Mouse (Mus musculus): ENCODE data around the gene Cfap65. TPM values are rescaled to one million over a fixed set of nuclear protein-coding genes. Genes with fewer than 3 reads are reported as not detected.

The Cfap65 gene
- total and polyA plus RNA-seq, 3 experiments: 0.04 TPM; not detected in 2

DNA sequence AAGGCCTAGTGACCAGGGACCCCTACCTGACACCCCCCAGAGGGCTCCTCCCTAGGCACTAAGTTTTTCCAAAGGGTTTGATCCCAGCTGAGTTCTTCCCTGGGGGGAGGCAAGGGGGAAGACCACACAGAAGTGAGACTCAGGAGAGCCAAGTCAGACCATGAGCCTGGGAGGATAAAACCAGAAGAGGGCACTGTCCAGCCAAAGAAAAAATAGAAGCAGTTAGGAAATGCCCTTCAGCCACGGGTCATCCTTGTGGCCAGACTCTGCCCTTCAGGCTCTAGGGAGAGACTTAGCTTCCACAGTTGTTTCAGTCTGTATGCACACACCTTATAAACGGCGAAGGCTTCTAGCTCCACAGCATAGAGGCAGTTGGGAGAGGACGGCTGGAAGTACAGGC, 10.9 kb downstream of the Cfap65 start:
- Histone ChIP-seq H3K4me1 (ENCODE audit: control insufficient read depth in 1 of 2, insufficient read depth in 2 of 2) (peaks cover 0 to 2% of the 10 kb centered on the region in 2 experiments; a peak in 1 of 4 replicates), H3K4me3 (replicated peaks in 1 of 3; ENCODE audit: low read depth in 2 of 3, low read length in 2 of 3, poor library complexity in 1 of 3) (no peak overlapping the region), H3K4me2 (ENCODE audit: insufficient read depth, low read depth, poor library complexity, severe bottlenecking) (no peak overlapping the region), H3K36me3 (replicated peaks in 1 of 2; ENCODE audit: control insufficient read depth in 1 of 2, insufficient read depth in 1 of 2, low read length in 1 of 2) (no peaks in the 10 kb centered on the region), H3K9me3 (replicated peaks; ENCODE audit: low read length) (no peaks in the 10 kb centered on the region), H3K79me2 (replicated peaks; ENCODE audit: control insufficient read depth, extremely low read depth, insufficient read depth, poor library complexity, severe bottlenecking) (no peaks in the 10 kb centered on the region), H3K27me3 (replicated peaks) (peaks cover 83% of the 10 kb centered on the region), H3K9ac (ENCODE audit: insufficient read depth, low read depth) (no peak overlapping the region), H3K27ac (ENCODE audit: insufficient read depth, low read depth) (no peak overlapping the region)
- no peak for DNase-seq (ENCODE audit: extremely low read depth)
- no peak for TF ChIP-seq TBP (conservative IDR thresholded peaks at IDR 0.05; ENCODE audit: low read depth, low read length)
- TF ChIP-seq KAT2A (IDR thresholded peaks at IDR 0.05; ENCODE audit: insufficient replicate concordance, low read length): no peak
- peak; percentile 9 for TF ChIP-seq RAD21 (IDR thresholded peaks at IDR 0.05; ENCODE audit: low read depth, low read length)
- TF ChIP-seq CTCF (conservative IDR thresholded peaks at IDR 0.05 in 1 of 2, IDR thresholded peaks at IDR 0.05 in 1 of 2; ENCODE audit: low read depth in 2 of 2, low read length in 2 of 2): peak in 1 of 2 experiments; percentile 37; a peak in 2 of 4 replicates
- in situ Hi-C loops (cut with MboI; ENCODE audit: low pct_ligation_motif_present, low pct_unique_long_range_greater_than_20kb, low sequenced_read_pairs) (no loop called here), dilution Hi-C loops (cut with MboI; ENCODE audit: extremely low pct_ligation_motif_present, extremely low pct_unique_long_range_greater_than_20kb, low sequenced_read_pairs) (no loop called here)

DNA sequence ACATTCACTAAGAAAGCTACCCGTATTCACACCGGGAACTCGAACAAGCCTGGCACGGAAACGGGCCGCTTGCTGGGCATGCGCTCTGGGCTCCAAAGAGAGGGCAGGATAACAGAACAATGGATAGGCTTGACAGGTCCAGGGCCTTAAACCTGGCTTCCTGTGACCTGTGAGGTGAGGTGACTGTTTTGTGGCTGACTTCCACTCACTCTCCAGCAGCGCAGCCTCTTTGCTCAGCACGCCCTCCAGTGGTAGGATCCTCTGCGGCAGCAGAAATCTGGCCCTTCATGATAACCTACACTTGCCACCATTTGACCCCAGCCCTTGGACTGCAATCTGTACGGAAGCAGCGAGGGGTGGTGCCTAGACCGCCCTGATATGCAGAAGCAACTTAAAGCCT, 19.7 kb downstream of the Cfap65 start:
- Histone ChIP-seq H3K4me3 (replicated peaks in 1 of 3; ENCODE audit: low read depth in 2 of 3, low read length in 2 of 3, poor library complexity in 1 of 3) (no peak overlapping the region), H3K36me3 (replicated peaks in 1 of 2; ENCODE audit: control insufficient read depth in 1 of 2, insufficient read depth in 1 of 2, low read length in 1 of 2) (no peaks in the 10 kb centered on the region), H3K4me2 (ENCODE audit: insufficient read depth, low read depth, poor library complexity, severe bottlenecking) (no peak overlapping the region), H3K27me3 (replicated peaks) (peaks cover 64% of the 10 kb centered on the region), H3K9ac (ENCODE audit: insufficient read depth, low read depth) (no peak overlapping the region), H3K79me2 (replicated peaks; ENCODE audit: control insufficient read depth, extremely low read depth, insufficient read depth, poor library complexity, severe bottlenecking) (no peaks in the 10 kb centered on the region), H3K27ac (ENCODE audit: insufficient read depth, low read depth) (no peak overlapping the region), H3K9me3 (replicated peaks; ENCODE audit: low read length) (peaks cover 12% of the 10 kb centered on the region), H3K4me1 (ENCODE audit: control insufficient read depth in 1 of 2, insufficient read depth in 2 of 2) (0 out of 4 replicates have a peak, but pooled peaks cover 0 to 2% of the 10 kb centered on the region in 2 experiments)
- dilution Hi-C loops (cut with MboI; ENCODE audit: extremely low pct_ligation_motif_present, extremely low pct_unique_long_range_greater_than_20kb, low sequenced_read_pairs) (no loop called here), in situ Hi-C loops (cut with MboI; ENCODE audit: low pct_ligation_motif_present, low pct_unique_long_range_greater_than_20kb, low sequenced_read_pairs) (no loop called here)
- peak; percentile 77 for TF ChIP-seq NRF1 (IDR thresholded peaks at IDR 0.05; ENCODE audit: low read depth, low read length)
- TF ChIP-seq CTCF (conservative IDR thresholded peaks at IDR 0.05 in 1 of 2, IDR thresholded peaks at IDR 0.05 in 1 of 2; ENCODE audit: low read depth in 2 of 2, low read length in 2 of 2): peak; percentile 30 to 78; a peak in 3 of 4 replicates
- no peak for TF ChIP-seq ZC3H11A (IDR thresholded peaks at IDR 0.05; ENCODE audit: low read depth, low read length)
- TF ChIP-seq SMC3 (IDR thresholded peaks at IDR 0.05; ENCODE audit: low read depth, low read length): peak; percentile 80
- TF ChIP-seq TBP (conservative IDR thresholded peaks at IDR 0.05; ENCODE audit: low read depth, low read length): no peak
- peak; percentile 63 for TF ChIP-seq RAD21 (IDR thresholded peaks at IDR 0.05; ENCODE audit: low read depth, low read length)
- no peak for DNase-seq (ENCODE audit: extremely low read depth)

DNA sequence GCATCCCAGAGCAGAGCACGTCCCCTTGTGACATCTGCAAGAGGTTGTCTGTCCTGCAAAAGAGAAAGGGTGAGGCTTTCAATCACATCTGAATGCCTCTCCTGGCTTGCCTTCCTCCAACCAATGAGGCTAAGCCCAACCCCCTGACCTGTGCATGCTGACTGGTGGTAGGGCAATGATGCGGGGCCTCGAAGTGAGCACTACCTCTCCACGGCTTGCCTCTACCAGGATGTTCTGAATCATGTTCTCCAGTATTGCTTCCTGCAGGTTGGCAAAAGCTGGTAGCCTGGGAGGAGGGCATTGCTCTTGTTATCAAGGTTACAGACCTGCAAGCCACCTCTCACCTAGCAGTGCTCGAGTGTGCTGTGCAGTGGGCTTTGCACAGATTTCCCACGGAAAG, 33.2 kb downstream of the Cfap65 start:
- dilution Hi-C loops (cut with MboI; ENCODE audit: extremely low pct_ligation_motif_present, extremely low pct_unique_long_range_greater_than_20kb, low sequenced_read_pairs) (no loop called here), in situ Hi-C loops (cut with MboI; ENCODE audit: low pct_ligation_motif_present, low pct_unique_long_range_greater_than_20kb, low sequenced_read_pairs) (no loop called here)
- H3K9me3 ChIP-seq (replicated peaks; ENCODE audit: low read length): no peaks in the 10 kb centered on the region
- no peaks in the 10 kb centered on the region for H3K36me3 ChIP-seq (replicated peaks in 1 of 2; ENCODE audit: control insufficient read depth in 1 of 2, insufficient read depth in 1 of 2, low read length in 1 of 2)
- peaks cover 73% of the 10 kb centered on the region for H3K27me3 ChIP-seq (replicated peaks)
- TF ChIP-seq MYC (IDR thresholded peaks at IDR 0.05; ENCODE audit: low read depth, low read length) (no peak), BHLHE40 (IDR thresholded peaks at IDR 0.05; ENCODE audit: low read depth, low read length) (no peak), CHD2 (IDR thresholded peaks at IDR 0.05; ENCODE audit: low read length) (no peak), E2F4 (IDR thresholded peaks at IDR 0.05; ENCODE audit: insufficient replicate concordance, low read depth, low read length) (no peak), UBTF (IDR thresholded peaks at IDR 0.05; ENCODE audit: low read depth, low read length) (no peak), USF1 (IDR thresholded peaks at IDR 0.05; ENCODE audit: low read depth, low read length) (no peak), MEF2A (IDR thresholded peaks at IDR 0.05; ENCODE audit: borderline replicate concordance, low read depth, low read length) (no peak)
- no peak overlapping the region for H3K27ac ChIP-seq (ENCODE audit: insufficient read depth, low read depth)
- no peak overlapping the region for H3K9ac ChIP-seq (ENCODE audit: insufficient read depth, low read depth)
- DNase-seq (ENCODE audit: extremely low read depth): no peak
- peaks cover 25 to 46% of the 10 kb centered on the region in 2 experiments for H3K4me1 ChIP-seq (ENCODE audit: control insufficient read depth in 1 of 2, insufficient read depth in 2 of 2)
- no peak overlapping the region for H3K4me3 ChIP-seq (replicated peaks in 1 of 3; ENCODE audit: low read depth in 2 of 3, low read length in 2 of 3, poor library complexity in 1 of 3)
- H3K4me2 ChIP-seq (ENCODE audit: insufficient read depth, low read depth, poor library complexity, severe bottlenecking): no peak overlapping the region
- H3K79me2 ChIP-seq (replicated peaks; ENCODE audit: control insufficient read depth, extremely low read depth, insufficient read depth, poor library complexity, severe bottlenecking): no peaks in the 10 kb centered on the region
